Mouse (Mus musculus): ENCODE data around the gene Ldhb. TPM values are rescaled to one million over a fixed set of nuclear protein-coding genes. Genes with fewer than 3 reads are reported as not detected.

The Ldhb gene
- total RNA-seq (2021) = 100 to 1,000 TPM; 818 to 835 TPM
- long read RNA-seq, experiment 1, transcript Ldhb-201 (8 exons, 1,304 nt) = major isoform, 509 of 569 reads
- long read RNA-seq, experiment 1, partial matches to known transcripts = 16 of 569 reads
- long read RNA-seq, experiment 1, other reads (novel, unspliced or antisense) = 44 of 569 reads
- long read RNA-seq, experiment 2, transcript Ldhb-201 (8 exons, 1,304 nt) = major isoform, 403 of 452 reads
- long read RNA-seq, experiment 2, partial matches to known transcripts = 20 of 452 reads
- long read RNA-seq, experiment 2, other reads (novel, unspliced or antisense) = 29 of 452 reads

DNA sequence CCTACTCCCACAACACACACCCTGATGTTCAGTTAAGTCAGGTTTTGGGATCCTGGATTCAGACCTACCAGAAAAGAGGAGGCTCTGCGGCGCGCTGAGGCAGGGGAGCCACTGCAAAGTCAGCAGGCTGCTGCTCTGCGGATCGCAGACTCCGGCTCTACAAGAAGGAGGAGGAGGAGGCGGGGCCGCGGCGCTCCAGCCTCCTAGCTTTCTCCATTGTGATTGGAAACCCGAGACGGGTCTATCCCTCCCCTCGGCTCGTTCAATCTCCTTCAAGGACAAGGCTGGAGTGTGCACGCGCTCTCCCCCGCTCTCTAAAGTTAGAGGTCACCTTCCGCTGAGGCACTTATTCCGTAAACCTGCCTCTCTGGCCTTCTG lies at the start of gene Ldhb:
TSS of gene Ldhb (minus strand) at position 173 of the 378 bp plus-strand sequence.
- H3K27ac ChIP-seq = peak within 1 kb of the TSS; percentile 93
- peak; percentile 90 to 93 for DNase-seq (ENCODE audit: extremely low spot score in 1 of 2, low spot score in 2 of 2)
- TF ChIP-seq CTCF (IDR thresholded peaks at IDR 0.05) = no peak
- intact Hi-C loops (cut with DNase I) = loop anchor here (5.0 to 10.0 kb wide), 2 partner anchors 160 to 657 kb away; partner anchors contain the start of genes Etnk1 and Pyroxd1
- peak within 1 kb of the TSS; percentile 79 for H3K4me3 ChIP-seq

DNA sequence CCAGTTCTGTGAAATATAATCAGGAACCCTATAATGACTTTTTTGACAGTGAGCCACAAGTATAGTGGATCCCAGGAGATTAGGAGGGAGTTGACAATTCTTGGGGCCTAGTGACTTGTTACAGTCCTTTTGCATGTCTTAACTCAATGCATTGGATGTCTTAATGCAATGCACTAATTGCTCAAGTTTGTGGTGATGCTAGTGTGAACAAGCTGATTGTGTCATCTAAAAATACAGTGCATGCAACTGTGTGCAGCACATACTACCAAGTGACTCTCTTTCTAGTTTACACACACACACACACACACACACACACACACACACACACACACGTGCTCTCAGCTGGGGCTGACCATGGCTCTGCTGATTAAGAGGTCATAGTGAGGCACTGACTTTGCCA lies 48.2 kb upstream of the Ldhb start:
- Histone ChIP-seq H3K4me3 (no peak overlapping the region), H3K27ac (no peak overlapping the region)
- intact Hi-C loops (cut with DNase I) = no loop called here
- DNase-seq (ENCODE audit: extremely low spot score in 1 of 2, low spot score in 2 of 2) = no peak
- TF ChIP-seq CTCF (IDR thresholded peaks at IDR 0.05) = no peak

DNA sequence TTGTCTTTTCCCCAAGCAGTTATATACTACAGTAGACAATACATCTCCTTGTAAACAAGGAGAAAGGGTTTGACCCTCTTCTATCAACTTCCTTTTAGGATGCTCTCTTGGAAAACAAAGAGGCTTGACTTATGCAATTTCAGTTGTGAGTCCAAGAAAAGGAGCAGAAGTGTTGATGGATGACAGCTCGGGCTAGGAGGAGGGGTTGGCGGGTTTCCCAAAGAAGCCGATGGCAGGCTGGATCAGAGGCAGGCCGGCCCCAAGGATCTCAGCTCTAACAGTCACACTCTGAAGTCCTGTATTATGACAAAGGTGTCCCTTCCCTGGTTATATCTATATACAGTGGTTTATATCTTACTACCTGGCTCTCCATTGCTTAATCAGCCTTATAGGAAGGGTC lies 43.7 kb upstream of the Ldhb start:
- Histone ChIP-seq H3K4me3 (no peak overlapping the region), H3K27ac (no peak overlapping the region)
- intact Hi-C loops (cut with DNase I) = no loop called here
- TF ChIP-seq CTCF (IDR thresholded peaks at IDR 0.05) = no peak
- no peak for DNase-seq (ENCODE audit: extremely low spot score in 1 of 2, low spot score in 2 of 2)

DNA sequence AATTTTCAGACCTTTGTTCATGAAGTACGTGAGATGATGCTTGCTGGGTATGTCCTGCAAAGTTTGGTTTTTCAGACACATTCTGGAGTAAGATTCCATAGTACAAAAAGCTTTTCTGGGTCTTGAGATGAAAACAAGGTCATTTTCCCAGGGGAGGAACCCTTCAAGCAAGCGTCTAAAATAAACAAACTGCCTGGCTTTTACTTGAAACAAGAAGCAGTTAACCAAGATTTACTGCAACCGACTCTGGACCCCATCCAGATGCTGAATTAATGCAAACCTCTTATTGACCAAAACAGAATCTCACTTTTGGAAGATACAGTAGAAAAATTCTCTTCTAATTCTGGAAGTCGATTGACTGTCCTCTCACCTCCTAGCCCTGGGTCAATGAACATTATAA lies 43.1 kb upstream of the Ldhb start:
- intact Hi-C loops (cut with DNase I) = no loop called here
- Histone ChIP-seq H3K27ac (no peak overlapping the region), H3K4me3 (no peak overlapping the region)
- no peak for TF ChIP-seq CTCF (IDR thresholded peaks at IDR 0.05)
- no peak for DNase-seq (ENCODE audit: extremely low spot score in 1 of 2, low spot score in 2 of 2)

GRCm38 (mm10) chr6:142548377-142548776 lies 40.6 kb upstream of the Ldhb start:
- no peak for TF ChIP-seq CTCF (IDR thresholded peaks at IDR 0.05)
- DNase-seq (ENCODE audit: extremely low spot score in 1 of 2, low spot score in 2 of 2) = no peak
- no peak overlapping the region for H3K27ac ChIP-seq
- no peak overlapping the region for H3K4me3 ChIP-seq
- intact Hi-C loops (cut with DNase I) = loop anchor here (10.0 kb wide), 1 partner anchor 426 kb away; no protein-coding TSS in a partner anchor

DNA sequence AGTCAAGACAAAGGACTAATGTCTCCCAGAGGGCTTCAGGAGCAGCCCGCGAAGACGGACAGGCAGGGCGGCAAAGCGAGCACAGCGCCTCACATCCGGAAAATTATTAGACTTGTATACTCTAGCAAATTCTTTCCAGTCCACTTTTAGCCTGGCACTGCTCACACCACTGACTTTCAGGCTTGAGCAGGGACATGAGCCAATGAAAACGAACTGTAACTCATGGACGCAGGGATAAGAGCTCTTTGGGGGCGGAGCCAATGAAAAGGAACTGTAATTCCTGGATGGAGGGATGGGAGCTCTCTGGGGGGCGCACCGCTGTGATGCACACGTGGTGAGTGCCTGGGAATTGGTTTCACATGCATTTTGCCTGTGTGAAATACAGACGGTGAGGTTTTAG lies 37.4 kb upstream of the Ldhb start:
- intact Hi-C loops (cut with DNase I) = loop anchor here (10.0 kb wide), 1 partner anchor 430 kb away; no protein-coding TSS in a partner anchor
- DNase-seq (ENCODE audit: extremely low spot score in 1 of 2, low spot score in 2 of 2) = no peak
- Histone ChIP-seq H3K27ac (no peak overlapping the region), H3K4me3 (no peak overlapping the region)
- TF ChIP-seq CTCF (IDR thresholded peaks at IDR 0.05) = no peak

DNA sequence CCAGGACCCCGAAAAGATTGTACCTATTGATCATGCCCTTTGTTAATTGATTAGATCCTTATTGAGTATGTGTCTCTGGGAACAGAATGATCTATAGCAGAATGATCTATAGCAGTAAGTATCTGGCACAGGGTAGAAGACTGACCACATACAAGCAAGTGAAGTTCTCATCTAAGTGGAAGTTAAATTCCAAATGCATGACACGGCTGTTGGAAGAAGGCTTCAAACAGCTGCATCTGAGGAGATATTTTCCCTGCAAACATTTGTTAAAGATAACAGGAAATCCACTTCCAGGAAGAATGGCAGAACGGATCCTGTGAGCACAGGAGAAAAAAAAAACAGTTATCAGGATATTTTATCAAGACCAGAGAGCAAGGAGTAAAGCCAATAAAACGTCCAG lies 35.9 kb upstream of the Ldhb start:
- DNase-seq (ENCODE audit: extremely low spot score in 1 of 2, low spot score in 2 of 2) = no peak
- no peak overlapping the region for H3K27ac ChIP-seq
- no peak overlapping the region for H3K4me3 ChIP-seq
- intact Hi-C loops (cut with DNase I) = loop anchor here (10.0 kb wide), 1 partner anchor 431 kb away; no protein-coding TSS in a partner anchor
- TF ChIP-seq CTCF (IDR thresholded peaks at IDR 0.05) = no peak

DNA sequence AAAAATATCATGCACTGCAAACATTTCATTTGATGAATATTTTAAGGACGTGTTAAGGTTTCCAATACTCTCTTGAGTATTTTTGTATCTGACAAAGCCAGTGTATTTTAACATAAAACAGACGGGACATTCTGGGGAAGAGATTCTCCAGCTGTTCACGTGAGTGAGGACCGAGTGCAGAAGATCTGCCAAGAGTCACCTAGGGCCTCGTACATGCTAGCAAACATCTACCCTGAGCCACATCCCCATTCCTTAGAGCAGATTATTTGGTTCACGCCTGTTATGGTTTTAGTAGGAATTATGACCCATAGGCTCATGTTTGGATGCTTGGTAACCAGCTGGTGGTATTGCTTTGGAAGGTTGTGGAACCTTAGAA lies 35.0 kb upstream of the Ldhb start:
- intact Hi-C loops (cut with DNase I) = loop anchor here (10.0 kb wide), 1 partner anchor 432 kb away; no protein-coding TSS in a partner anchor
- no peak for DNase-seq (ENCODE audit: extremely low spot score in 1 of 2, low spot score in 2 of 2)
- H3K4me3 ChIP-seq = no peak overlapping the region
- no peak overlapping the region for H3K27ac ChIP-seq
- no peak for TF ChIP-seq CTCF (IDR thresholded peaks at IDR 0.05)

- no peak for DNase-seq (ENCODE audit: extremely low spot score in 1 of 2, low spot score in 2 of 2)
- H3K4me3 ChIP-seq = no peak overlapping the region
- no peak overlapping the region for H3K27ac ChIP-seq
- no peak for TF ChIP-seq CTCF (IDR thresholded peaks at IDR 0.05)
- intact Hi-C loops (cut with DNase I) = loop anchor here (10.0 kb wide), 1 partner anchor 433 kb away; no protein-coding TSS in a partner anchor
These were observed 34.5 kb upstream of the Ldhb start for GRCm38 (mm10) chr6:142542082-142542799.

DNA sequence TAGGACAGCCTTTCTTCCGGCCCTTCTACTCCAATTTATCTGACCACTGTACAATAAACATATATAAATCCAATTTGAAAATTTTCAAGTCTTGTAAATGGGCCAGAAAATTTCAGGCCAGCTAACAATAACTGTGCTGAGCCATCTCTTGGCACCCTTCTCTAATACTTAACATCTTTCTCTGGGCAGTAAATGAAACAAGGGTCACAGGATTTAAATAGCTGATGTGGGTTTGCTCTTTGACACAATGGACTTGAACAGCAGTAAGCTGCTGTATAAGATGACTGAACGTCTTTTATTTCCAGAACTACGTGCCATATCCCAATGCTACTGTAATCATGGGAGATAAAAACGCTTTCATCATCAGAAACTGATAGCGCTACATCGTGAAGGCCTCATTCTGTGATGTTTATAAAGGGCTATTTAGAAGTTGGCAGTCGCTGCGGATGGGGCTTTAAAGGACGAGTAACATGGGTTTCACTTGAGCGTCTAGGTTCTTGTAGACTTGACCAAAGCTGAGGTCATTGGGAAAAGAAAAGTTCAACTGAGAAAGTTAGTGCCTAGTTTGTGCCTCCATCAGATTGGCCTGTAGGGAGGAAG lies 32.9 kb upstream of the Ldhb start:
- TF ChIP-seq CTCF (IDR thresholded peaks at IDR 0.05) = no peak
- DNase-seq (ENCODE audit: extremely low spot score in 1 of 2, low spot score in 2 of 2) = no peak
- Histone ChIP-seq H3K4me3 (no peak overlapping the region), H3K27ac (no peak overlapping the region)
- intact Hi-C loops (cut with DNase I) = loop anchor here (10.0 kb wide), 1 partner anchor 434 kb away; no protein-coding TSS in a partner anchor

DNA sequence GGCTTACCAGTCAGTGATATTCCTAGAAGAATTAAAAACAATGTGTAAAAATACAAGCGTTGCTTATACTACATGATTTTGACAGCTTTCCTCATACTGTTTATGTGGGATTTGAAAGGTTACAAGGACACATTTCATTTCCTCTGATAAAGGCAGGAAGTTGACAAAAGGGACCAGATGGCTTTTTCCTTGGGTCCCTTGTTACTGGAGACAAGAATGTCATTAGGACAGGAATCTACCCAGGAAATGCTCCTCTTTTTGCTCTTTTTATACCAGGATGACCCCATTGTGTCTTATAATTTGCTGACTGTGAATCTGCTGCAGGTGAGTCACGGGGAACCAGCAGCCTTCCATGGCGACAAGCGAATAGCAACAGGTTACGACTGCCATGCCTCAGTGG lies 32.4 kb upstream of the Ldhb start:
- TF ChIP-seq CTCF (IDR thresholded peaks at IDR 0.05) = no peak
- intact Hi-C loops (cut with DNase I) = loop anchor here (10.0 kb wide), 1 partner anchor 435 kb away; no protein-coding TSS in a partner anchor
- DNase-seq (ENCODE audit: extremely low spot score in 1 of 2, low spot score in 2 of 2) = no peak
- Histone ChIP-seq H3K4me3 (no peak overlapping the region), H3K27ac (no peak overlapping the region)

- TF ChIP-seq CTCF (IDR thresholded peaks at IDR 0.05) = no peak
- H3K27ac ChIP-seq = no peak overlapping the region
- H3K4me3 ChIP-seq = no peak overlapping the region
- DNase-seq (ENCODE audit: extremely low spot score in 1 of 2, low spot score in 2 of 2) = no peak
- intact Hi-C loops (cut with DNase I) = no loop called here
These were observed 30.7 kb upstream of the Ldhb start for GRCm38 (mm10) chr6:142538503-142538902.
